Mouse (Mus musculus): ENCODE measurements at regions not wholly inside any gene's neighbourhood (a gene's known extent, or its start where the extent isn't known, plus 50 kb on each side); places are given as distances from the start of the nearest gene placed in this dataset.

GRCm38 (mm10) chr1:184449007-184449406 is 283.4 kb downstream of the Hlx start:
- H3K36me3 ChIP-seq (ENCODE audit: control insufficient read depth, insufficient read depth, low read length) = no peaks in the 10 kb centered on the region
- WGBS = 74% methylated on average over 9 of the region's 9 CpGs
- H3K4me2 ChIP-seq (ENCODE audit: low read length) = no peak overlapping the region
- H3K4me3 ChIP-seq (ENCODE audit: low read length) = no peak overlapping the region
- H3K4me1 ChIP-seq (ENCODE audit: control insufficient read depth, insufficient read depth, low read depth, low read length) = no peaks in the 10 kb centered on the region
- no peak overlapping the region for H3K9ac ChIP-seq (ENCODE audit: low read depth, low read length)
- H3K9me3 ChIP-seq (ENCODE audit: control insufficient read depth, low read length) = no peaks in the 10 kb centered on the region
- H3K27me3 ChIP-seq (replicated peaks; ENCODE audit: control insufficient read depth, insufficient read depth, low read length) = no peaks in the 10 kb centered on the region
- ATAC-seq = no peak; the same call in 1 of the 2 replicates
- no peak overlapping the region for H3K27ac ChIP-seq (ENCODE audit: low read depth, low read length)

- H3K27ac ChIP-seq (ENCODE audit: low read depth, low read length) = no peak overlapping the region
- WGBS = 65% methylated on average over 7 of the region's 7 CpGs
- H3K9me3 ChIP-seq (ENCODE audit: control insufficient read depth, low read length) = no peaks in the 10 kb centered on the region
- no peaks in the 10 kb centered on the region for H3K36me3 ChIP-seq (ENCODE audit: control insufficient read depth, insufficient read depth, low read length)
- ATAC-seq = no peak
- H3K4me3 ChIP-seq (ENCODE audit: low read length) = no peak overlapping the region
- no peak overlapping the region for H3K4me2 ChIP-seq (ENCODE audit: low read length)
- no peaks in the 10 kb centered on the region for H3K4me1 ChIP-seq (ENCODE audit: control insufficient read depth, insufficient read depth, low read depth, low read length)
- no peak overlapping the region for H3K9ac ChIP-seq (ENCODE audit: low read depth, low read length)
- H3K27me3 ChIP-seq (replicated peaks; ENCODE audit: control insufficient read depth, insufficient read depth, low read length) = no peaks in the 10 kb centered on the region
These were observed 284.5 kb downstream of the Hlx start for GRCm38 (mm10) chr1:184447911-184448310.

- H3K27ac ChIP-seq (ENCODE audit: low read depth, low read length) = no peak overlapping the region
- no peaks in the 10 kb centered on the region for H3K27me3 ChIP-seq (replicated peaks; ENCODE audit: control insufficient read depth, insufficient read depth, low read length)
- no peaks in the 10 kb centered on the region for H3K9me3 ChIP-seq (ENCODE audit: control insufficient read depth, low read length)
- H3K4me2 ChIP-seq (ENCODE audit: low read length) = no peak overlapping the region
- H3K4me1 ChIP-seq (ENCODE audit: control insufficient read depth, insufficient read depth, low read depth, low read length) = no peaks in the 10 kb centered on the region
- no peak overlapping the region for H3K9ac ChIP-seq (ENCODE audit: low read depth, low read length)
- ATAC-seq = no peak
- H3K4me3 ChIP-seq (ENCODE audit: low read length) = no peak overlapping the region
- no peaks in the 10 kb centered on the region for H3K36me3 ChIP-seq (ENCODE audit: control insufficient read depth, insufficient read depth, low read length)
- 74% methylated on average over 5 of the region's 5 CpGs for WGBS
These were observed 285.2 kb downstream of the Hlx start for GRCm38 (mm10) chr1:184447161-184447667.

- Histone ChIP-seq H3K4me3 (ENCODE audit: low read length) (no peak overlapping the region), H3K27ac (ENCODE audit: low read depth, low read length) (no peak overlapping the region), H3K36me3 (ENCODE audit: control insufficient read depth, insufficient read depth, low read length) (no peaks in the 10 kb centered on the region), H3K9me3 (ENCODE audit: control insufficient read depth, low read length) (no peaks in the 10 kb centered on the region), H3K4me1 (ENCODE audit: control insufficient read depth, insufficient read depth, low read depth, low read length) (no peaks in the 10 kb centered on the region; the same call in 1 of the 2 replicates), H3K4me2 (ENCODE audit: low read length) (no peak overlapping the region), H3K27me3 (replicated peaks; ENCODE audit: control insufficient read depth, insufficient read depth, low read length) (no peaks in the 10 kb centered on the region), H3K9ac (ENCODE audit: low read depth, low read length) (no peak overlapping the region)
- no peak for ATAC-seq
- 87% methylated on average over 10 of the region's 10 CpGs for WGBS
These were observed 288.2 kb downstream of the Hlx start for GRCm38 (mm10) chr1:184444189-184444588.

GRCm38 (mm10) chr1:184442701-184443100 is 289.7 kb downstream of the Hlx start:
- Histone ChIP-seq H3K27ac (ENCODE audit: low read depth, low read length) (no peak overlapping the region), H3K9me3 (ENCODE audit: control insufficient read depth, low read length) (no peaks in the 10 kb centered on the region), H3K27me3 (replicated peaks; ENCODE audit: control insufficient read depth, insufficient read depth, low read length) (no peaks in the 10 kb centered on the region), H3K4me3 (ENCODE audit: low read length) (no peak overlapping the region), H3K36me3 (ENCODE audit: control insufficient read depth, insufficient read depth, low read length) (no peaks in the 10 kb centered on the region), H3K4me1 (ENCODE audit: control insufficient read depth, insufficient read depth, low read depth, low read length) (no peaks in the 10 kb centered on the region; the same call in 1 of the 2 replicates), H3K4me2 (ENCODE audit: low read length) (no peak overlapping the region), H3K9ac (ENCODE audit: low read depth, low read length) (no peak overlapping the region)
- ATAC-seq = no peak
- 82% methylated on average over 3 of the region's 3 CpGs for whole genome bisulfite sequencing

GRCm38 (mm10) chr1:184441005-184441557 is 291.3 kb downstream of the Hlx start:
- WGBS = 21% methylated on average over 18 of the region's 18 CpGs
- no peaks in the 10 kb centered on the region; the same call in 1 of the 2 replicates for H3K4me1 ChIP-seq (ENCODE audit: control insufficient read depth, insufficient read depth, low read depth, low read length)
- ATAC-seq = peak; percentile 95
- H3K36me3 ChIP-seq (ENCODE audit: control insufficient read depth, insufficient read depth, low read length) = no peaks in the 10 kb centered on the region
- H3K4me2 ChIP-seq (ENCODE audit: low read length) = peak overlapping the region; percentile 68
- peak overlapping the region; percentile 48 for H3K27ac ChIP-seq (ENCODE audit: low read depth, low read length)
- no peaks in the 10 kb centered on the region for H3K27me3 ChIP-seq (replicated peaks; ENCODE audit: control insufficient read depth, insufficient read depth, low read length)
- peak overlapping the region; percentile 48 for H3K9ac ChIP-seq (ENCODE audit: low read depth, low read length)
- no peaks in the 10 kb centered on the region for H3K9me3 ChIP-seq (ENCODE audit: control insufficient read depth, low read length)
- peak overlapping the region; percentile 42 for H3K4me3 ChIP-seq (ENCODE audit: low read length)

- Histone ChIP-seq H3K9me3 (ENCODE audit: control insufficient read depth, low read length) (no peaks in the 10 kb centered on the region), H3K4me2 (ENCODE audit: low read length) (no peak overlapping the region), H3K27me3 (replicated peaks; ENCODE audit: control insufficient read depth, insufficient read depth, low read length) (no peaks in the 10 kb centered on the region), H3K36me3 (ENCODE audit: control insufficient read depth, insufficient read depth, low read length) (no peaks in the 10 kb centered on the region), H3K4me3 (ENCODE audit: low read length) (no peak overlapping the region), H3K27ac (ENCODE audit: low read depth, low read length) (no peak overlapping the region), H3K4me1 (ENCODE audit: control insufficient read depth, insufficient read depth, low read depth, low read length) (no peaks in the 10 kb centered on the region; the same call in 1 of the 2 replicates), H3K9ac (ENCODE audit: low read depth, low read length) (no peak overlapping the region)
- 67% methylated on average over 3 of the region's 3 CpGs for WGBS
- ATAC-seq = no peak
These were observed 292.9 kb downstream of the Hlx start for GRCm38 (mm10) chr1:184439506-184439905.

GRCm38 (mm10) chr1:184436387-184436786 is 296.0 kb downstream of the Hlx start:
- no peak overlapping the region for H3K4me3 ChIP-seq (ENCODE audit: low read length)
- H3K9ac ChIP-seq (ENCODE audit: low read depth, low read length) = no peak overlapping the region
- no peak overlapping the region for H3K4me2 ChIP-seq (ENCODE audit: low read length)
- H3K9me3 ChIP-seq (ENCODE audit: control insufficient read depth, low read length) = no peaks in the 10 kb centered on the region
- no peaks in the 10 kb centered on the region; the same call in 1 of the 2 replicates for H3K4me1 ChIP-seq (ENCODE audit: control insufficient read depth, insufficient read depth, low read depth, low read length)
- H3K27me3 ChIP-seq (replicated peaks; ENCODE audit: control insufficient read depth, insufficient read depth, low read length) = no peaks in the 10 kb centered on the region
- no peak for ATAC-seq
- WGBS = 89% methylated on average over 3 of the region's 3 CpGs
- H3K27ac ChIP-seq (ENCODE audit: low read depth, low read length) = no peak overlapping the region
- no peaks in the 10 kb centered on the region for H3K36me3 ChIP-seq (ENCODE audit: control insufficient read depth, insufficient read depth, low read length)

GRCm38 (mm10) chr1:184428612-184429011 is 303.8 kb downstream of the Hlx start:
- no peak for ATAC-seq
- no peak overlapping the region for H3K9ac ChIP-seq (ENCODE audit: low read depth, low read length)
- H3K9me3 ChIP-seq (ENCODE audit: control insufficient read depth, low read length) = no peaks in the 10 kb centered on the region
- 44% methylated on average over 8 of the region's 8 CpGs for WGBS
- no peaks in the 10 kb centered on the region for H3K36me3 ChIP-seq (ENCODE audit: control insufficient read depth, insufficient read depth, low read length)
- no peaks in the 10 kb centered on the region for H3K27me3 ChIP-seq (replicated peaks; ENCODE audit: control insufficient read depth, insufficient read depth, low read length)
- H3K4me1 ChIP-seq (ENCODE audit: control insufficient read depth, insufficient read depth, low read depth, low read length) = no peaks in the 10 kb centered on the region
- no peak overlapping the region for H3K27ac ChIP-seq (ENCODE audit: low read depth, low read length)
- no peak overlapping the region for H3K4me3 ChIP-seq (ENCODE audit: low read length)
- no peak overlapping the region for H3K4me2 ChIP-seq (ENCODE audit: low read length)

All from hindbrain, embryonic 16.5 days (tissue).